Mouse (Mus musculus): ENCODE measurements around the gene Mia2.
"Not testable (repeated sequence)": the region's sequence is repeated elsewhere in the genome, so short reads cannot be mapped to it uniquely, and the experiment has no call there.

Mia2 gene

DNA sequence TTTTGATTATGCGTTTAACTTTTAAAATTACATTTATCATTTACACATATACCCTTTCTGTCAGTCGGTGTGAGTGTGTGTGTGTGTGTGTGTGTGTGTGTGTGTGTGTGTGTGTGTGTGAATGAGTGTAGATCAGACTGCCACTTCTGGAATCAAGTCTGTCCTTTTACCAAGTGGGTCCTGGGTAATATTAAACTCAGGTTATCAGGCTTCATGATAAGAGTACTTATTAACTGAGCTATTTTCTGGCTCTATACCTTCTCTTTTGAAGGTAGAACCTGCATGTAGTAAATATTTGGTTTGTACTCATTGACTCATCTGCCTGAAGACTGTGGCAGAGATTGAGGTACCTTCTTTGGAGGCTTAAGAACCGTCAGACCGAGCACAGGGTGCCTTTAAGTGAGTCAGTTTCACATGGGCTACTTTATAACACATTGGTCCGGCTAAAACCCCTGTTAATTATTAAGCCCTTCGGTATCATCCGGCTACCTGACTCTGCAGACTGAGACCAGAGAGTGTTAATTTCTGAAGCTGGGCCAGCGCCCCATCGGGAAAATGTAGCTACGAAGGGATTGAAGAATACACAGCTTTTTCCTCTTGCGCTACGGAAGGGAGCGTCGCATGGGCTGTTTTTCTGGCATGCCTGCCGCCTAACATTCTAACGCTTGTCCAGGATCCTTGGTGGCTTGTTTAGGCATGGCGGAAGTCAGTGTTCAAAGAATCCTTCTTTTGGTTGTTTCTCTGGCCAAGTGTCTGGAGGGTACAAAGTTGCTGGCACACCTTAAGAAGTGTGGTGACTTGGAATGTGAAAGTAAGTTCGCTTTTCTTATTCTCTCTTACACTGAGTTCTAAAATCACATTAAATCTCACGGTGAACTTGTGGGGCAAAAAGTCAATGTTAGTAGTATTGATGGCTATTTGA, at the start of gene Mia2:
Gene Mia2 (plus strand): TSS at position 696 of the 922 bp plus-strand sequence.
- DNase-seq = no peak

DNA sequence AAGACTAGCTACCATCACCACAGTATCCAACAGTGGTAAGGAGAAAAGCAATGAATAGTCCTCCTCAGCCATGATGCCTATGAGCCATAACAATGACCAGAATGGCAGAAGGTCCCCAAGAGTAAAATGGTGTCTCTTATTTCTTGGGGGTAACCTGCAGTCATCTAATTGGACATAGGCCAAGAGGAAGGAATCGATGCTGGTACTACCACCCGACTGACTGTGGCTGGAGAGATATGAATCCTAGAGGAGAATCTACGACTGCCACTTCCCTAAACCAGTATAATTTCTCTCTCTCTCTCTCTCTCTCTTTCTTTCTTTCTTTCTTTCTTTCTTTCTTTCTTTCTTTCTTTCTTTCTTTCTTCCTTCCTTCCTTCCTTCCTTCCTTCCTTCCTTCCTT, 43.1 kb upstream of the Mia2 start:
- DNase-seq = no peak

DNA sequence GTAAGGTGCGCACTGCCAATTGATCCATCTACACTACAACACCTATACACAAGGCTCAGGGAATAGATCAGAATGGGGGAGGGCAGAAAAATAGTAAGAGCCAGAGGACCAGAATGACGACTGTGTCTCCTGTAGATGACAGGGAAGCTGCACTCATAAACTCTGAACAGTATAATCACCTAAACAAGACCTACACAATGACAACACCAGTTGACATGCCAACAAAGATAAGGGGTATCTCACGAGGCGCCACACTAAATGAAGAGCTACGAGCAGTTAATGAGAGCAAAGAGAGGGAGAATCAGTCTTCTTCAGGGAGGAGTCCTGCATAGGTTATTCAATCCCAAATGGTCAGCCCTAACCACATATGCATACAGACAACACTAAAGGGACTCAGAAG, 42.4 kb upstream of the Mia2 start:
- DNase-seq = no peak

DNA sequence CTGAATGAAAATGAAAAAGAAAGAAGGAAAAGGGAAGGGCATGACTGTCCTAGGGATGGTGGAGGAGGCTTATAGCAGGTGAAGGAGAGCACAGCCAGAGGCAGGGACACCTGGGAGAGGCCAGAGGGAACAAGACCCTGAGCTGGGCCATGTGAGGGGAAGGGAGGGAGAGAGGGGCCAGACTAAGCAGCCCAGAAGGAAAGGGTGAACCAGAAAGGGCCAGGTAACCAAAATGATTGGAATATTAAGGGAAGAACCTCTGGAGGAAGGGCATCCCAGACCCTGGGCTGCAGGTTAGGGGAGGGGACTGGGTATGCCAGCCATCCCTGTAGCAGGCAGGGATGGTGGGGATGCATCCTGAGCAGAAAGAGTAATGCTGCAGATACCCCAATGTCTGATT, 41.6 kb upstream of the Mia2 start:
- no peak for DNase-seq

DNA sequence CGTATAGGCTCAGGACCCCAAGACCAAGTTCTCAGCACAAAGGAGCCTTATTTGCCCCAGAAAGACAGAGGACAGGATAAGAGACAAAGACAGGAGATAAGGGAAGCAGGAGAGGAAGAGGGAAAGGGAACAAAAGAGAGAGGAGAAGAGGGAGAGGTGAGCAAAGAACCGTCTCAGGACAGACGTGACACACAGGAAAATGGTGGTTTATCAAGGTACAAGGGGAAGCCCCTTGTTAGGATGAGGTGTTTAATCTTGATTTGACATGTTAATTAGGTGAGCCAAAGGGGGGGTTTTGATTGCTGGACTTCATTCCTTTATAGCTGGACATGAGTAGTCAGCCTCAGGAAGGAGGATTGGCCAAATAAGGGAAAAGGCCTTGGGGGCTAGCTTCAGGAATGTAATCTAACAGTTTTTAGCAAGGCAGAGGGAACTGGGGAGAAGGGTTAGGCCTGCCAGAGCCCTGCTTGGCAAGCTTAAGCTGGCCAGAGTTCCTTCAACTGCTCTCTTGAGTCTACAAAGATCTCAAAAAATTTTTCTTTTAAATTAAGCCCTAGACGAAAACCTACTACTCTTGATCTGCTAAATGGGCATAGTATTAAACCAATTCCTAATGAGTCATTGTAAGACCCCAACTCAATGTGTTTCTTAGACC, 40.3 kb upstream of the Mia2 start:
- DNase-seq = no peak

DNA sequence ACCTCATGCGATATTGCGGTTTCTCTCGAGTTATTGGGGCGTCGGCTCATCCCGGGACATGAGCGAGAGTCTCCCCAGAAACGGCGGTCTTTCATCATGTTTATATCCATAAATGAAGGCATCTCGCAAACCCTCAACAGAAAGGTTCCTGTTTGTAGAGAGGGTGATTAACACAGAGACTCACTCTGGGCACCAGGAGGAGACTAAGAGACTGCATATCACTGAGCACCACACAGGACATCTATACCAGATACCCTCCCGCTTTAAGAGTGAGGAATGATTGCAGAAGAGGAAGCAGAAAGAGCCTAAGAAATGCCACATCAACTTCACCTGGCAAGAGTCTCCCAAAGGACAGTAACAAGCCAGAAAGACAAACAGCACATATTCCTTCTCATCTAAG, 39.4 kb upstream of the Mia2 start:
- no peak for DNase-seq

DNA sequence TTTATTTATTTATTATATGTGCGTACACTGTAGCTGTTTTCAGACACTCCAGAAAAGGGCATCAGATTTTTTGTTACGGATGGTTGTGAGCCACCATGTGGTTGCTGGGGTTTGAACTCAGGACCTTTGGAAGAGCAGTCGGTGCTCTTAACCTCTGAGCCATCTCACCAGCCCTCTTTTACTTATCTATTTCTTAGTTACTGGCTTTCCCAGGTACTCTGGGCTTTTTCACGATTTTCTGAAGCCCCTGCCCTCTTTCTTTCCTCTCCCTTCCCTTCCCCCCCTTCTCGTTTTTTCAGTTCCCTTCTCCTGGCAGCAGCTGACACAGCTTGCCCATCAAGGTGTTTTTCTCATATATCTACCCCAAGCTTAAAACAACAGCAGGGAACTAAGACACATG, 37.4 kb upstream of the Mia2 start:
- DNase-seq = not testable (repeated sequence)

DNA sequence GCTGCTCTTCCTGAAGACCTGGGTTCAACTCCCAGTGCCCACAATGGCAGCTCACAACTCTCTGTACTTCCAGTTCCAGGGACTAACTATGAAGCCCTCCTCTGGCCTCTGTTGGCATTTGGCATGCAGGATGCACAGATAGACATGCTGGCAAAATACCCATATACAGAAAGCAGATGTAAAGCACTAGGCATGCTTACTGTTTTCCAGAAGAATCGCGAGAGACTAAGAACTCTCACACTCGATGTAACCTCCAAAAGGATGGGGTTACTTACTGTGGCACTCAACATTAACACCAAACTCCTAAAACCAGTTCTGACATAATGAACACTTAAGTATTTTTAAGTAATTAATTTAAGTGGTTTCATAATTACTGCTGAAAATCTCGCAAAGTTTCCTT, 35.3 kb upstream of the Mia2 start:
- no peak for DNase-seq

DNA sequence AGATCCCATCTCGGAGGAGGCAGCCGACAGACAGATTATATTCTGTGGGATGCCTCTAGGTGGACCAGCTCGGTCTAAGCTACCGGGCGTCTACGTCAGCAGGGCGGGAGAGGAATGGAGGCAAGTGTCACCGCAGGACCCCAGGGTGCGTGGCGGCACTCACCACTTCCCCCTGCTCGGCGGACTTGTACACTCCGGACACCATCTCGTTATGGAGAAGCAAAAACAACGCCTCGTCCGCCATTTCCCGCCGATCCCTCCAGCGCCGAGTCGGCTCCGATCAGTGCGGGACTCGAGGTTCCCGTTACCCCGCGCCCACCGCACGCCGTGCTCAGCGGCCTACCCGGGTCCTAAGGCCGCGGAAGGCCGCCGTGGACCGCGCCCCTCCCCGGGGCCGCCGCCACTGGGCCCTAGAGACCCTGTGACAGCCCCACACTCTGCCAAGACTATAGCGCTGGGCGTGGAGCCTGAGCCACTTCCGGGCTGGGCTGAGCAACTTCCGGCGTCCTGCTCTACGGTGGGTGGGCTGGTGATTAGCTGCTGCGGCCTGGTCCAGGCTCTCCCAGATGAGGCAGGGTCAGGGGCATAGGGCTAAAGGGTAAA, 34.5 kb upstream of the Mia2 start, which contains the start of gene Trappc6b:
Gene Trappc6b (minus strand): TSS at position 480 of the 603 bp plus-strand sequence.
- peak; percentile 67 to 74 for DNase-seq

DNA sequence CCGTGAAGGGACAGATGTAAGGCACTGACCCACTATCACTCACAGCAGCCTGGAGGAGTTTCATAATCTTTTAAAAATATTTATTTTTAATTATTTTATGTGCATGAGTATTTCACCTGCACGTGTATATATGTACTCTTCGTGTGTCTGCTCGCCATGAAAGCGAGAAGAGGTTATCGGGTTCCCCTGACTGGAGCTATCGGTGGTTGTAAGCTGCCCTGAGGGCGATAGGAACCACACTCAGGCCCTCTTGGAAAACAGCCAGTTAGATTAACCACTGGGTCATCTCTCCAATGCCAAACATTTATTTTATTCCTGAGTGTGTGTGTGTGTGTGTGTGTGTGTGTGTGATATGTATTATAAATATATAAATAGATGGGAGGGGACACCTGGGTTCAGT, 30.8 kb upstream of the Mia2 start:
- no peak for DNase-seq

DNA sequence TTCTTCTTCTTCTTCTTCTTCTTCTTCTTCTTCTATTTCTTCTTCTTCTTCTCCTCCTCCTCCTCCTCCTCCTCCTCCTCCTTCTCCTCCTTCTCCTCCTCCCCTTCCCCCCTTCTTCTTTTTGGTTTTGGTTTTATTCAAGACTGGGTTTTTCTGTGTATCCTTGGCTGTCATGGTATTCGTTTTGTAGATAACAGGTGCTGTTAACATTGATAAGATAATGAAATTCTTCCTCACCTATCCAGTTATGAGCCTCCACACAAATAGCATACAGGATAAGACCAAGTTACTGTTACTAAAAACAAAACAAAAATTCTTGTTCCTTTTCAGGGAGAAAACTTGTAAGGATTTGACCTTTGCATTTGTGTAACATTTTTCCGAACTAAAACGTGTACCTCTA, 29.8 kb upstream of the Mia2 start:
- DNase-seq = no peak

DNA sequence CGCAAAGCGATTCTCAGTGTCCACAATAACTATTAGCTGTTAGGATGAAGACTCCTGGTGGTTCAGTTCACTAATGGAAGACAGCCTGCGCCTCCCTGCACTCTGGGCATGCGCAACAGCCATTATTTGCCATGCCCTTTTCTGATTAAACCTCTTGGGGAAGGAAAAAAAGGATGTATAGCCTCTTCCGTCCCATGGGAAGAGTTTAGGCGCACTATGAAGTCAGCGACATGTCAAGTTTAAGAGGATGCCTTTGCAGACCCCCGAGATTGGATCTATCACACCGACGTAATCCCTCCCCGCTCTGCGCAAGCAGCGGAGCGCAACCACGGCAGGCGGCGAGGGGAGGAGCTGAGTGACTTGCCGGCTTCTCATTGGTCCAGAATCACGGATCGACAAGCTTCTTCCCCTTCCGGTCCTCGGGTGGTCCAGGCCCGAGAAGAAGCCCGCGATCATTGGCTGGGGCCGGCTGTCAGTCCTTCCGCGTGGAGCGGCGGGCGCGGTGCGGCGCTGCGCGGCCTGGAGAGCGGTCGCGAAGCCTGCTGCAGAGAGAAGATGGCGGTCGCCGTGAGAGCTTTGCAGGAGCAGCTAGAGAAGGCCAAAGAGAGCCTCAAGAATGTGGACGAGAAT, 29.0 kb upstream of the Mia2 start, which contains the start of gene Pnn:
Gene Pnn (plus strand): TSS at position 437 of the 630 bp plus-strand sequence.
- peak; percentile 96 to 97 for DNase-seq

DNA sequence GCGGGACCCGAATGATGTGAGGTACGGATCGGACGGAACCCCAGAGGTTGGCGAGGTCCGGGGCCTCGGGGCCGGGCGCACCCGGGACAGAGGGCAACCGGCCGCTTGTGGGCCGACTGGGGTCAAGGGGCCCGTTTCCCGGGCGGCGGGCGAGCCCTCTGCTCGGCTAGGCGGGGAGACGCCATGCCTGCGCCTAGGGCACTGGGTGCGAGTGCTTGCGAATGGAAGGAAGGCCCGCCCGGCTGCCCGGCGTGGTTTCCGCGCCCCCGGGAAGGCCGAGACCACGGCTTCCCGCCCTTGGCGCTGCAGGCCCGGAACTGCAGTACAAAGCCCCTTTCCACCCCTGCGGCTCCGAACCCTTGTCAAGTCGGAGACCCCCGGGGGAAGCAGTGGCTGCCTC, 28.5 kb upstream of the Mia2 start:
- peak; percentile 62 to 72 for DNase-seq

DNA sequence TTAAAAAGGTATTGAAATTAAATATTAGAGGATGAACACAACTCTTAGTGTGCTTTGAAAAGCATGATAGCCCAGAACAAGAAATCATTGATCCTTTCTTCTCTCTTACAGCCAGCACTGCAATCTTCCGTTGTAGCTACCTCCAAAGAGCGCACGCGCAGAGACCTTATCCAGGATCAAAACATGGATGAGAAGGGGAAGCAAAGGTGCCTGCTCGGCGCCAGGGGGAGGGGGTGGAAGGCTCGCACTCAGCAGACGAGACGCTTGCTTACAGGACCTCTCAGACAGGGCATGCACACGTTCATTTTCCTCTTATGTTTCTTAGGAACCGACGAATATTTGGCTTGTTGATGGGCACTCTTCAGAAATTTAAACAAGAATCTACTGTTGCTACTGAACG, 26.8 kb upstream of the Mia2 start:
- DNase-seq = no peak

DNA sequence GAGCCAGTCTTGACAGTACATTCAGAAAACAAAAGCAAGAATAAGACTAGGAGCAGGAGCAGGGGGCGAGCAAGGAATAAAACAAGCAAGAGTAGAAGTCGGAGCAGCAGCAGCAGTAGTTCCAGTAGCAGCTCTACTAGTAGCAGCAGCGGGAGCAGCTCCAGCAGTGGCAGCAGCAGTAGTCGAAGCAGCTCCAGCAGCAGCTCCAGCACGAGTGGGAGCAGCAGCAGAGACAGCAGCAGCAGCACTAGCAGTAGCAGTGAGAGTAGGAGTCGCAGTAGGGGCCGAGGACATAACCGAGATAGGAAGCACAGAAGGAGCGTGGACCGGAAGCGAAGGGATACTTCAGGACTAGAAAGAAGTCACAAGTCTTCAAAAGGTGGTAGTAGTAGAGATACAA, 23.3 kb upstream of the Mia2 start:
- no peak for DNase-seq

DNA sequence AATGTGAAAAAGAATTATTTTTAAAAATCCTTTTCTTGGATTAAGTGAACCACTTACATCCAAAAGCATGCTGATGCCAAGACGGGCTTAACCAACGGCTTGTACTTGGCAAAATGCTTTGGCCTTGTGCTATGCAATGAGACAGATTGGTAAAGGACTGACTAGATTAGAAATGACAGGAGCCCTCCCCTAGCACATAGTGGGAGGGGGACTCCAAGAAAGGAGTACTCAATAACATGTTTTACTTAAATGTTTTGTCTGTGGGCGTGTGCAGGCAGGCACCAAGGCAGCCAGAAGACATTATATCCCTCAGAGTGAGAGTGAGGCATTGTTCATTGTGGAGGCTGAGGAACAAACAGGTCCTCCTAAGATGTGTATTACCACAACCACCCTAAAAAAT, 21.5 kb upstream of the Mia2 start:
- no peak for DNase-seq

DNA sequence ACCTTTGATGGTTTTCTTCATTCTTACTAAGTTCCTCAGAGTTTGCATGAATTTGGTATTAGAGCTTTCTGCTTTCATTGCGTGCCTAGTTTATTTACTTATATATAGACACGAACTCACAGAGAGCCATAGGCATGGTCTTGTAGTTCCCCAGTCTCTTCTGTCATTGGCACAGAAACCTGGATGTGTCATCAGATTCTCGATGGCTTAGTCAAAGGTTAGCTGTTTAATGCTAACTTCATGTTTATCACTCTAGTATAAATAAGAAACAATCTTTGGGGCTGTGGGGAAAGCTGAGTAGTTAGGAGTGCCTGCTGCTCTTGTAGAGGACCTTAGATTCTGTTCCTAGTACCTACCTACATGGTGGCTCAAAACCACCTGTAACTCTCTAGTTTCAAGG, 18.6 kb upstream of the Mia2 start:
- DNase-seq = no peak

DNA sequence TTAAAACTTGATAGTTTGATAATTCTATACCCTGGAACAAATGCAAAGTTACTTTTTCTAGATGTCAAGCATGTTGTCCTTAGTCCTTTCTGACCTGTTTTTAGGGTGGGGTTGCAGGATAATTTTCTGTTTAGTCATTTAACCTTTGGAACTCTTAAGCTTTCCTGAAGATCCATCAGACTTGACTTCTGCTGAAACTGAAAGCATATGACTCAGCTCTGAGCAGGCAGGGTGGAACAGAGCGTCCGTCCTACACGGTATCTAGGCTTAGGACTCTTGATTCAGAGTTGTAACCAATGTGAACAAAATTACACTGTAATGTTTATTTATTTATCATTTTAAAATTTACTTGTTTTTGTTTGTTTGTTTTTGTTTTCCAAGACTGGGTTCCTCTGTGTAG, 17.7 kb upstream of the Mia2 start:
- no peak for DNase-seq

DNA sequence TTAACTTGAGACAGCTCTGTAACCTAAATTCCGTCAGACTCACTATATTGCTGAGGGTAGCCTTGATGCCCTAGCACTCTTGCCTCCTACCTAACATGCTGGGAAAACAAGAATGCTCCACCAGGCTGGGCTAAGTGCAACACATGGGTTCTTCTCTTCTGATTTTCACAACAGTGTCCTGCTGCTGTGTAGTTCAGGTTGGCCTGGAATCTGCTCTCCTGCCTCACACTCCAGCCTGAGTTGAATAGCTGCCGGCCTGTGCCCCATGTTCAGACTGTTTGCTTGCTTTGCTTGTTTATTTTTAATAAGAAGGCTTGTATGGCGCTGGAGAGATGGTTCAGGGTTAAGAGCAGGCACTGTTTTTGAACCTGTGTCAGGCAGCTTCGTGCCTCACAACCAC, 15.1 kb upstream of the Mia2 start:
- no peak for DNase-seq

DNA sequence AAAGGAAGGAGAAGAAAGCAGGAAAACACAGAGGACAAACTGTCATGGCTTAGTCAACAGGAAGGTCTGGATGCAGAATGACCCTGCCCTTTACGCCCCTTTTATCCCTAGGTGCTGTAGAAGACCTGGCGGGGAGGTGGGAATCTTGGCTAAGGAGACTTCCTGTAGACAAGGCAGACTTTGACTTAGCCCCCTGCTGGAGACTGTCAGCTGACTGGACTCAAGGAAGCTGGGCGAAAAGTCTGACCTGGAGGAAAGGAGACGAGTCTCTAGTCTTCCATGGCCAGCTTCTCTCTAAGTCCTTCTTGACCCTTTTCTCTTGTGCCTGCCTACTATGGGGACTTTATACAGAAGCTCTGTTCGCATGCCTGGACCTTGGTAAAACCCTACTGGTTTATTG, 11.2 kb upstream of the Mia2 start:
- DNase-seq = no peak

DNA sequence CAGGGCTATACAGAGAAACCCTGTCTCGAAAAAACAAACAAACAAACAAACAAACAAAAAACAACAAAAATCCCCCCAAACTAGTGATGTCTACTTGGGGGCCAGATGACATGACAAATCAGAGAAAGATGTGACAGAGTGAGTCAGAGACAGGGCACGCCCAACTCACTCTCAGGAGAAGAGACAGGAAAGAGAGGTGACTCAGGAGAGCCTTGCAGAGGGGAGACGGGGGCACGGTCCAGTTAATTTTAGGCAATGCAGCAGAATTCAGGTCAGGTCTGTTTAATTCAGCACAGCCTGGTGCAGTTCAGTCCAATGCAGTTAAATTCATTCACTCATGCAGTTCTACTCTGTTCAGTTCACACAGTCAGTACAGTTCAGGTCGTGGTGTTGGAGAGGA, 9.4 kb upstream of the Mia2 start:
- no peak for DNase-seq

DNA sequence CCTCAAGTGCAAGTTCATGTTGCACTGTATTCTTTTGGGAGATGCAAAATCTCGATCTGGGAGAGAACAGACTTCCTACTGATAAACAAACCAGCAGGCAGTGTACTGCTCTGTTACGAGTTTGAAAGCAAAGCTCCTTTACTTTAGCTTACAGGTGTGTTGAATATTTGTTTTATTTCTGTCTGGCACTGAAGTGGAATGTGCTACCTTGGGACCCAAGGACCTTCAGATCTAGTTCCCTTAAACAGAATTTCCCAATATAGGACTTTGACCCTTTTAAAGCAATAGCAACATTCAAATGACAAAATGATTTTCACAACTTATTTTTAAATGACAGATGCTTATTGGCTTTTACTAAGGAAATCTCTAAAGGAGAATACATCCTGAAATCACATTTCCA, 2.1 kb upstream of the Mia2 start:
- DNase-seq = no peak

DNA sequence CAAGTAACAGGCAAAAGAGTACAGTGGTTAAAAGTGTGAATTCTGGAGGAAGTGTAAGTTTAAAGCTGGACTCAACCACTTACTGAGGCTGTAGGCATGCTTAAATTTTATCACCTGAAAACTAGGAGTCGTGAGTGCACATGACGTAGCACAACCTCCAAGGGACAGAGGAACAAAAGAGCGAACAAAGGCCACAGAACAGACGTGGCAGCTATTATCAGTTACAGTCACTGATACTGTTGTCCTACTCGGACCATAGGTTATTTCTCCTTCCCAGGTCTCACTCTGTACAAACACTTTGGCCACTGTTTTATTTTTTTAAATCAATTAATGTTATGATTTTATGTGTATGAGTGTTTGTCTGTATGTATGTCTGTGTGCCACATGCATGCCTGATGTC, 9.2 kb downstream of the Mia2 start:
- DNase-seq = no peak
